Mouse (Mus musculus): ENCODE measurements around the gene Rpl36-ps4. TPM values are rescaled to one million over a fixed set of nuclear protein-coding genes. Genes with fewer than 3 reads are reported as not detected.

Gene Rpl36-ps4
- not detected in 2 replicates for polyA plus RNA-seq (2015; fragmentation: Nextera tagmentation; extraction: Ambion mirVana)

DNA sequence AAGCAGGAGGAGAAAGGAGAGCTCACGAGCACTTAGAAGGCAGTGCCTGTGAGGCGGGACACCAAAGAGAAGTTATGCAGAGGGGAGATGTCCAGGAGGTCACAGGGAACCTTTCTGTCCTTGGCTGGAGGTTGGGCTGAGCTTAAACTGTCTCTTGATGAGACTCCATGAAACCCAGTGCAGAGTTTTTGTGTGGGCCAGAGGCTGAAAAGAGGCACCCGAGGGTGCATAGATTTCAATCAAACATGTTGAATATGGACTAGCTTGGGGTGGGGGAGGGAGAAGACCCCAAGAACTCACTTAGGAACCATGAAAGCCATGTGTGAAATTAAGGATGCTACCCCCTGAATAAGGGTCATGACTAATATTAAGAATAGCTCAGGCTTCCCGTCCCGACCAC, at the start of gene Rpl36-ps4:
Gene Rpl36-ps4, plus strand, starts transcription at position 301 of the 400 bp plus-strand sequence.
- Histone ChIP-seq H3K4me2 (no peak within 1 kb of the TSS), H3K9ac (no peak within 1 kb of the TSS), H3K4me1 (no peaks in the 10 kb centered on the region), H3K27ac (no peak within 1 kb of the TSS), H3K36me3 (replicated peaks) (no peaks in the 10 kb centered on the region), H3K9me3 (no peaks in the 10 kb centered on the region), H3K4me3 (no peak within 1 kb of the TSS), H3K27me3 (replicated peaks) (no peaks in the 10 kb centered on the region)
- WGBS, result 88% methylated on average over 5 of the region's 5 CpGs
- ATAC-seq (replicated peaks), result no peak

- Histone ChIP-seq H3K9ac (no peak overlapping the region), H3K36me3 (replicated peaks) (no peaks in the 10 kb centered on the region), H3K27me3 (replicated peaks) (no peaks in the 10 kb centered on the region), H3K4me1 (peaks cover 5% of the 10 kb centered on the region; the same call in 1 of the 2 replicates), H3K27ac (no peak overlapping the region), H3K9me3 (no peaks in the 10 kb centered on the region), H3K4me2 (no peak overlapping the region), H3K4me3 (no peak overlapping the region)
- WGBS, result 83% methylated on average over 13 of the region's 13 CpGs
- ATAC-seq (replicated peaks), result no peak
Measured at GRCm38 (mm10) chr17:87871461-87872126, 49.2 kb upstream of the Rpl36-ps4 start.

DNA sequence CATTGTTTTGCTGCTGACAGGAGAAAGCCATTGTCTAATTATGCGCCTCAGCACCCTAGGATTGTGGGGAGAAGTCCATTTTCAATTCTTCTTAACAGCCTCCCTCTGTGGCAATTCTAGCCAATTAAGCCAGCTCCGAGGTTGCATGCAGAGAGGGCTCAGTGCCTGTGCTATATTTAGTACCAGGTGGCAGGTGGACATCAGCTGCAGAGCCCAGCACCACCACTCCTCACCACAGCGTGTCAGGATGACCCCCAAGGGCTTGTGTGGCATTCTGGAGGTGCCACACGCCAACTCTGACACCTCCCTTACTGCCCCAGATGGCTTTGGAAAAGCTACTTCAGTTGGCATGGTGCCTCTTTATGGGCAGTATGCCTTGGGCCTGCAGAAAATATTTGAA, 48.5 kb upstream of the Rpl36-ps4 start:
- no peak overlapping the region for H3K4me3 ChIP-seq
- no peaks in the 10 kb centered on the region for H3K9me3 ChIP-seq
- no peaks in the 10 kb centered on the region for H3K36me3 ChIP-seq (replicated peaks)
- H3K4me1 ChIP-seq, result peaks cover 8% of the 10 kb centered on the region; the same call in 1 of the 2 replicates
- no peak overlapping the region for H3K9ac ChIP-seq
- 18% methylated on average over 4 of the region's 4 CpGs for WGBS
- no peak overlapping the region for H3K27ac ChIP-seq
- no peak overlapping the region for H3K4me2 ChIP-seq
- H3K27me3 ChIP-seq (replicated peaks), result no peaks in the 10 kb centered on the region
- no peak for ATAC-seq (replicated peaks)

- no peaks in the 10 kb centered on the region for H3K36me3 ChIP-seq (replicated peaks)
- no peak overlapping the region for H3K4me3 ChIP-seq
- no peak overlapping the region for H3K9ac ChIP-seq
- WGBS, result 73% methylated on average over 7 of the region's 7 CpGs
- H3K27ac ChIP-seq, result no peak overlapping the region
- no peaks in the 10 kb centered on the region for H3K9me3 ChIP-seq
- peaks cover 17% of the 10 kb centered on the region for H3K4me1 ChIP-seq
- H3K27me3 ChIP-seq (replicated peaks), result no peaks in the 10 kb centered on the region
- H3K4me2 ChIP-seq, result no peak overlapping the region
- ATAC-seq (replicated peaks), result no peak
Measured at GRCm38 (mm10) chr17:87873456-87873855, 47.3 kb upstream of the Rpl36-ps4 start.

DNA sequence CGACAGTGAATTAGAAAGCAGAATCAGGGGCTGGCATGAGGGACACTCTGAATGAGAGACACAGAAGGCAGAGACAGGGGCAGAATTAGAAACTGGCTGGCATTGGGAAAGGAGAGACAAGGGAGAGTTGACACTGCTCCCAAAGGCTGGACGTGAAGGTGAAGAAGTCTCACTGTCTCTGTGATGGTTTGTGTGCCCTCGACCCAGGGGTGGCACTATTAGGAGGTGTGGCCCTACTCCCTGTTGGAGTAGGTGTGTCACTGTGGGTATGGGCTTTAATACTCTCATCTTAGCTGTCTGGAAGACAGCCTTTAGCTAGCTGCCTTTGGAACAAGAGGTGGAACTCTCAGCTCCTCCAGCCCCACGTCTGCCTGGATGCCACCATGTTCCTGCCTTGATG, 46.8 kb upstream of the Rpl36-ps4 start:
- Histone ChIP-seq H3K9me3 (no peaks in the 10 kb centered on the region), H3K4me1 (peaks cover 17% of the 10 kb centered on the region), H3K4me3 (no peak overlapping the region), H3K4me2 (no peak overlapping the region), H3K27ac (no peak overlapping the region), H3K9ac (no peak overlapping the region), H3K36me3 (replicated peaks) (no peaks in the 10 kb centered on the region), H3K27me3 (replicated peaks) (no peaks in the 10 kb centered on the region)
- ATAC-seq (replicated peaks), result no peak
- WGBS, result 80% methylated on average over 4 of the region's 4 CpGs

DNA sequence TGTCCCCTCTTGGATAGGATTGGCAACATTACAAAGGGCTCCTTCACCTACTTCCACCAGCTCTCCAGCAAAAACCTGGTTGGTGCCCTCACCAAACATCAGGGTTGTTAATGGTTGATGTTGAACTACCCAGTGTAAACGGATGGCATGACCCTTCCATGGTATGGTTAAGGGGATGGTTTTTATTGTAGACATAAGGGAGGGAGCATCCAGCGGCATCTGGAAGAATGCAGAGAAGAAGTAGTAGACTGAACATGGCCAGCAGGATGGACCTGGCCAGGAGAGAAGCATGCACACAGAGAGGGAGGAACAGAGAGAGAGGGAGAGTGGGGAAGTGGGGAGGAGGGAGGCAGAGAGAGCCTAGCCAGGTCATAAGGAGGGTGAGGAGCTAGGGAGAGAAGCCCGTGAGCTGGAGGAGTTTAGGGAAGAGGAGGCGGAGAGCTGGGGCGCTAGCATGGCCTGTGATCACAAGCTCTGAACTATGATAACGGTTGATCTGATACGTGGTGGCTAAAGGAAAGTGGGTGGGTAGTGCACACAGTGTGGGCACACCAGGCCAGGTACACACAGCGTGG, 45.3 kb upstream of the Rpl36-ps4 start:
- H3K9ac ChIP-seq, result no peak overlapping the region
- WGBS, result 84% methylated on average over 8 of the region's 8 CpGs
- no peaks in the 10 kb centered on the region for H3K36me3 ChIP-seq (replicated peaks)
- H3K4me3 ChIP-seq, result no peak overlapping the region
- H3K9me3 ChIP-seq, result no peaks in the 10 kb centered on the region
- H3K4me1 ChIP-seq, result peaks cover 21% of the 10 kb centered on the region
- H3K4me2 ChIP-seq, result no peak overlapping the region
- no peaks in the 10 kb centered on the region for H3K27me3 ChIP-seq (replicated peaks)
- H3K27ac ChIP-seq, result no peak overlapping the region
- ATAC-seq (replicated peaks), result no peak

DNA sequence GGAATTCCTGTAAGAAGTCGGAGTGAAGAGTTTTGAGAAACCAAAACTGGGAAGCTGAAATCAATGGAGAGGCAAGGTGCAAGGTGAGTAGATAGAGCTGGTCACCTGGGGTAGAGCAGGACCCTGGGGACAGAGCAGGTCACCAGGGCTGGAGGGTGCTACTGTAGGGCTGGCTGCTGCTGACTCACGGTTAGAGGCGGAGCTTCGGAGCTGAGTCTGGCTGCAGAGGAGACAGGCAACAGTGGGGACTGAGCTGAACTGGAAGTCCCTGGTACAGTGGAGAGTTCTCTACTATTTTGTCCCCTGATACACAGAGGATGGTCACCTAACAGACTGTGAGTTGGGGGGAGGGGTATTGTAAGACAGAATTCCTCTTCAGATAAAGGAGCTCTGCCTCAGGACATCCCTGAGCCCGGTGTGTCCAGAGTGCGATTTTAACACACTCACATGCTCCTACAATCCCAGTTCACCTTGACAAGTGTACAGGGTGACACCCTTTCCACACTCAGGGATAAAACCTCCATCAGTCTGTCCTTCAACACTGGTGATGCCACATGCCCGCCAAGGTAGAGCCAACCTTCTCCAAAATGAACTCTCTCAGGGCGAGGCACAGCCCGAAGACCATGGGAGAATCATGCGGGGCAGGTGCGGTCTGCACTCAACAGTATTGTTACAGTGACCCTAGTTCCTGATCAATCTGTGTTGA, 44.3 kb upstream of the Rpl36-ps4 start:
- H3K36me3 ChIP-seq (replicated peaks), result no peaks in the 10 kb centered on the region
- H3K4me2 ChIP-seq, result no peak overlapping the region
- ATAC-seq (replicated peaks), result no peak
- WGBS, result 83% methylated on average over 11 of the region's 11 CpGs
- no peak overlapping the region for H3K27ac ChIP-seq
- no peak overlapping the region for H3K4me3 ChIP-seq
- H3K4me1 ChIP-seq, result peaks cover 21% of the 10 kb centered on the region
- no peak overlapping the region for H3K9ac ChIP-seq
- no peaks in the 10 kb centered on the region for H3K27me3 ChIP-seq (replicated peaks)
- H3K9me3 ChIP-seq, result no peaks in the 10 kb centered on the region

DNA sequence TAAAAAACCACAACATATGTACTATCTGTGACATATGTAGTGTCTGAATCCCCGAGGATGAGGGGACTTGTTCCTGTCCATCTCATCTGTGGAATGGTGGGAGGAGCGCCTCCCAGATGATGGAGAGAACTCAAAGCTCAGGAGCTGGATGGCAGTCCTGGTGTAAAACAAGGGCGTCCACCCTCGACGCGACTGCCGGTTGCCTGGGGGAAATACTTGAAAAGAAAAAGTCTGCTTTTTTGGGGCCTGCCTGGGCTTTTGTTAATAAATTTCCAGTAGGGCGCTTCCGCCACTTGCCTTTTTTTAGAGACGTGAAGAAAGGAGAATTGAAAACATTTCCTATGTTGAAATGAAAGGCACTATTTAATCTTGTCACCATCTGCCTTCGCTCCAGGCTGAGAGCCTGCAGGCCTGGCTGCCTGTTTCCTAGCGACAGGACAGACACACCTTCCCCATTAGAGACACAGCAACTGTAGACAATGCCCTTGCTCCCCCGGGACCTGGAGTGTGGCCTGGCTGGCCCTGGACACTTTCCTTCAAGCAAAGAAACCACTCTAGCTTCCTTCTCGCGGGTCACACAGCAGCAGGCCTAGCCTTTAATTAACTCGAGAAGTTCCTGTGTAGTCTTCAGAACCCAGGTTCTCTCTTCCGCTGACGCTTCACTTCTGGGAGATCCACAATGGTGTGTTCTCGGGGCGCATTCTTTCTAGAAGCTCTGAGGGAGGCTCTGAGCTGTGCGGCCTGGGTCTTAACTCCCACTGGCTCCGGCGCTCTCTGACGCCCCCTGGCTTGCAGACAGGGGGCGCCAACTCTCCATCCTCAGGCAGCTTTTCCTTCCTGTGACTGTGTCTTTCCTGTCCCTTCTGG, 43.3 kb upstream of the Rpl36-ps4 start:
- Histone ChIP-seq H3K9me3 (no peaks in the 10 kb centered on the region), H3K36me3 (replicated peaks) (no peaks in the 10 kb centered on the region), H3K27ac (peak overlapping the region; percentile 51; the same call in 1 of the 2 replicates), H3K4me3 (no peak overlapping the region), H3K27me3 (replicated peaks) (no peaks in the 10 kb centered on the region), H3K4me2 (0 out of 2 replicates have a peak overlapping the region, but pooled peaks have one; percentile 12), H3K9ac (no peak overlapping the region), H3K4me1 (peaks cover 16% of the 10 kb centered on the region)
- ATAC-seq (replicated peaks), result peak; percentile 77
- 9% methylated on average over 25 of the region's 25 CpGs for WGBS

DNA sequence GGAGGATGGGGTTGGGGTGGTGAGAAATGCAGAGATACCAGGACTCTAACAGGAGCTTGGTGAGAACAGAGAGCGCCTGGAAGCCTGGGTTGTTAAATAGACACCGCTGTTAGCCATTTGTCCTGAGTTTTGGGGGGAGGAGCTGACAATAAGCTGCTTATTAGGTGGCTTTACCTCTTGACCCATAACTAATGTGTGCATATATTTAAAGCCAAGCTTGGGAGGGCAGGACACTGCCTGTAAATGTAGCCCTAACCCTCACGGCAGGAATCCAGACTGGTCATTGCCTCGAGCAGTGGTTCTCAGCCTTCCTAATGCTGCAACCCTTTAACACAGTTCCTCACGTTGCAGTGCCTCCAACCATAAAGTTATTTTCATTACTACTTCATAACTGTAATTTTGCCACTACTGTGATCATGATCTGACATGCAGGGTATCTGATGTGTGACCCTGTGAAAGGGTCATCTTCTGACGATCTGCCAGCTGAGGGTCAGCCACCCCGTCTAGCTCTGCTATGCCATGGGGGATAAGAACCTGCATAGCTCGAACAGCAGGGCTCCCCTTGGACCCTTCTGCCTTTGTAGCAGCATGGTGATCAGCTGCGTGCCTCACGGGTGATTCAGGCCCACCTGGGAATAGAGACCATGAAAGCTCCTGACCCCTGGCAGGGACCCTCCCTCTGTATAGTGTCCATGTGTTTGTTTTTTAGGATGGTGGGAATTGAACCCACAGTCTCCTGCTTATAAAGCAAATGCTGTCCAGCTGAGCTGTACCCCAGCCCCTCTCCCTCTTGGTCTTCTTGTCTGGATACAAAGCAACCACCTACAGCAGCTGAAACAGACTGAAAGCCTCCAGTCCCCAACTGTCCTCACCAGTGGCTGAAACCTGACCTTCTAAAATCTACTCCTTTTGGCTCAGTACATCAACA, 42.0 kb upstream of the Rpl36-ps4 start:
- Histone ChIP-seq H3K4me2 (no peak overlapping the region), H3K4me3 (no peak overlapping the region), H3K27me3 (replicated peaks) (no peaks in the 10 kb centered on the region), H3K9me3 (no peaks in the 10 kb centered on the region), H3K36me3 (replicated peaks) (no peaks in the 10 kb centered on the region), H3K27ac (no peak overlapping the region), H3K4me1 (peaks cover 16% of the 10 kb centered on the region), H3K9ac (no peak overlapping the region)
- 25% methylated on average over 10 of the region's 10 CpGs for WGBS
- ATAC-seq (replicated peaks), result 0 out of 2 replicates have a peak, but pooled peaks have one; percentile 22

DNA sequence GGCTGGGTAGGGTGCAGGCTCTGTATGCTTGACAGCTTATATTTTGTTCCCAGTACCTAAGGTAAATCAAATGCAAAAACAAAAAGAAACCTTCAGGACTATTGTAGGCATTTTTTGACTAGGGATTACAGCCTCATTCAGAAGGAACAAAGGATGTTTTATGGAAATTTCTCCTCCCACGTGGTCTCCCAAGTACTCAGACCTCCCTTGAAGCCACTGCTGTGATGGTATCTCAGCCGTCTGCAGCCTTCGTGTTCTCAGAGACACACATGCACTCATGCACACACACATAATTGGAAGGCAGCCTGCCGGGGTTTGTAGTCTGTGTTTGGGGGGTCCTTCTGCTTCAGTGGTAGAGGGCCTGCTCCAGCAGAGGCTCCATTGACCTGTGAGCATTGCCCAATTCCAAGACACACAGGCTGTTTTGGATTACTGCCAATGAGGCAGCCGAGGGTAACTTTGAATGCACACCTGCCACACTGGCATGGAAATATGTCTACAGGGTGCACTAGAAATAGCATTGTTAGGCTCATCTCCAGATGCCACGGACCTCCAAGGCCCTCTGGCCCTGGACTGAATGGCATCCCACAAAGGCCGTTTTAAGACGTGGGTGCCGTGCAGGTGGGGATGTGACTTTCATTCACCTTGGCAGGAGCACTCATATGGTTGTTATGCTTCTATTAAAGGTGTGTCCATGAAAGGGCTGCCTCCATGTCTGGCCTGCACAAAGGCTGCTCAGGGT, 41.1 kb upstream of the Rpl36-ps4 start:
- Histone ChIP-seq H3K9ac (no peak overlapping the region), H3K4me1 (peaks cover 16% of the 10 kb centered on the region), H3K27ac (no peak overlapping the region), H3K27me3 (replicated peaks) (no peaks in the 10 kb centered on the region), H3K36me3 (replicated peaks) (no peaks in the 10 kb centered on the region), H3K4me2 (no peak overlapping the region), H3K9me3 (no peaks in the 10 kb centered on the region), H3K4me3 (no peak overlapping the region)
- ATAC-seq (replicated peaks), result peak; percentile 21; the same call in 1 of the 2 replicates
- 33% methylated on average over 9 of the region's 9 CpGs for WGBS

DNA sequence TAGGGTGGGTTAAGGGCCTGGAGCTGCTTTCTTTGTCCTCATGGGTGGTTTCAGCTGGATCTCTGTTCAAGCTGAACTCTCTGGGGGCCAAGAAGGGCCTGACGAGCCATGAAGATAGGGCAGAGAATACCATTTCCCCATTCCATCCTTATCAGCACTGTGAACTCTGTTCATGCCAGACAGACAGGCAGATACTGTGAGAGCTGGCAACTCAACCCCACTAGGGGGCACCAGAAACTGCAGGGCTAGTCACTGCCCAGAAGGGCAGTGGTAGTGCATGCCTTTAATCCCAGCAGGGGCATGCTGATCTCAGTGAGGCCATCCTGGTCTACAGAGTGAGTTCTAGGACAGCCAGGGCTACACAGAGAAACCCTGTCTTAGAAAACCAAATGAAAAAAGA, 38.2 kb upstream of the Rpl36-ps4 start:
- H3K4me1 ChIP-seq, result peaks cover 9% of the 10 kb centered on the region
- H3K9me3 ChIP-seq, result no peaks in the 10 kb centered on the region
- H3K4me2 ChIP-seq, result no peak overlapping the region
- H3K9ac ChIP-seq, result no peak overlapping the region
- H3K4me3 ChIP-seq, result no peak overlapping the region
- WGBS, result 56% methylated on average over 1 of the region's 1 CpGs
- H3K36me3 ChIP-seq (replicated peaks), result no peaks in the 10 kb centered on the region
- no peak for ATAC-seq (replicated peaks)
- no peaks in the 10 kb centered on the region for H3K27me3 ChIP-seq (replicated peaks)
- H3K27ac ChIP-seq, result no peak overlapping the region

All from midbrain, embryonic 15.5 days (tissue).